Mouse (Mus musculus) forebrain, embryonic 10.5 days (tissue): ENCODE results near the gene Ptgfrn. TPM values are rescaled to one million over a fixed set of nuclear protein-coding genes. Genes with fewer than 3 reads are reported as not detected.

Source experiments
- DNase-seq: peaks from one replicate; pipeline ENCODE4 v3.0.0-alpha.2; 2017; ENCODE audit warnings: low spot score; ENCODE audit errors: extremely low spot score
- H3K27ac ChIP-seq: fragments of 300-500 bp; sonication (generic); 2 replicates; pipeline ENCODE4 v1.5.1; 2016; ENCODE audit warnings: mild to moderate bottlenecking
- H3K27me3 ChIP-seq: fragments of 300-500 bp; sonication (generic); 2 replicates; pipeline ENCODE4 v1.6.1; 2016; ENCODE audit warnings: mild to moderate bottlenecking; ENCODE audit not compliant: poor library complexity, severe bottlenecking
- H3K36me3 ChIP-seq: fragments of 300-500 bp; sonication (generic); replicated peaks from 2 replicates; pipeline ENCODE4 v1.6.1; 2016; ENCODE audit warnings: mild to moderate bottlenecking, moderate library complexity
- H3K4me1 ChIP-seq: fragments of 300-500 bp; sonication (generic); 2 replicates; pipeline ENCODE4 v1.6.1; 2016
- H3K4me3 ChIP-seq: fragments of 300-500 bp; sonication (generic); 2 replicates; pipeline ENCODE4 v1.5.1; 2016; ENCODE audit warnings: mild to moderate bottlenecking, moderate library complexity
- H3K9me3 ChIP-seq: fragments of 300-500 bp; sonication (generic); 2 replicates; pipeline ENCODE4 v1.6.1; 2016; ENCODE audit warnings: mild to moderate bottlenecking, moderate library complexity
- WGBS: fragments of 180-500 bp; shearing (Covaris S2); methylation state at CpG from one replicate; pipeline ENCODE4 v1.1.7; 2016; 5-methylcytosine and 5-hydroxymethylcytosine counted together
- polyA plus RNA-seq: library from polyadenylated mRNA; unstranded; fragments of >200 nt; fragmentation: Nextera tagmentation; extraction: Ambion mirVana; gene quantifications from 2 replicates; pipeline ENCODE4 v1.2.1, GENCODE M21; 2016

Gene Ptgfrn
- polyA plus RNA-seq, 1 experiment from 2014 or later, result 3.3 TPM

DNA sequence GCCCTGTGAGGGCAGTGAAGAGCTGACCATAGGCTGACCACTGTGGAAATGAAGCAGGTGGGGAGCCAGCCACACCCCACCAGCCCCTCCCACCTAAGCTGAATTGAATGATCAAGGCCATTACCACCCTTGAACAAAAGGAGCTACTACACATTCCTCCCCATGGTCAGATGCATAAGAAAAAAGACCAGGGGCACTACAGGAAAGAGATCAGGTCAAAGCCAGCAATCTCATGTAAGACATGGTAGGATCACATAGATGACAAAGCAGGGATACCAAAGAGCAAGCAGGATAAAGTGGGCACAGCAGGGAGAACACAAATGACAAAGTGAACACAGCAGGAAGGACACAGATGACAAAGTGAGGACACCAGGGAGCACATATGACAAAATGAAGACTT, 38.5 kb downstream of the Ptgfrn start:
- peaks cover 69% of the 10 kb centered on the region for H3K4me1 ChIP-seq
- H3K9me3 ChIP-seq, result no peaks in the 10 kb centered on the region
- DNase-seq, result no peak
- H3K27ac ChIP-seq, result peak overlapping the region; percentile 85
- H3K27me3 ChIP-seq, result no peaks in the 10 kb centered on the region
- peaks cover 41% of the 10 kb centered on the region for H3K36me3 ChIP-seq
- H3K4me3 ChIP-seq, result peak overlapping the region; percentile 26

GRCm38 (mm10) chr3:101070796-101071235, 39.3 kb downstream of the Ptgfrn start:
- 22% methylated on average over 6 of the region's 6 CpGs for WGBS
- peak; percentile 58 for DNase-seq
- Histone ChIP-seq H3K4me1 (peaks cover 75% of the 10 kb centered on the region), H3K4me3 (peak overlapping the region; percentile 26), H3K27me3 (no peaks in the 10 kb centered on the region), H3K27ac (peak overlapping the region; percentile 85), H3K9me3 (no peaks in the 10 kb centered on the region), H3K36me3 (peaks cover 36% of the 10 kb centered on the region)

- peak overlapping the region; percentile 26; the same call in 1 of the 2 replicates for H3K4me3 ChIP-seq
- H3K27ac ChIP-seq, result peak overlapping the region; percentile 85
- no peaks in the 10 kb centered on the region for H3K27me3 ChIP-seq
- H3K9me3 ChIP-seq, result no peaks in the 10 kb centered on the region
- H3K4me1 ChIP-seq, result peaks cover 75% of the 10 kb centered on the region
- WGBS, result 39% methylated on average over 10 of the region's 10 CpGs
- peak; percentile 22 for DNase-seq
- H3K36me3 ChIP-seq, result peaks cover 36% of the 10 kb centered on the region
Observed at GRCm38 (mm10) chr3:101070230-101070795, 39.8 kb downstream of the Ptgfrn start.

DNA sequence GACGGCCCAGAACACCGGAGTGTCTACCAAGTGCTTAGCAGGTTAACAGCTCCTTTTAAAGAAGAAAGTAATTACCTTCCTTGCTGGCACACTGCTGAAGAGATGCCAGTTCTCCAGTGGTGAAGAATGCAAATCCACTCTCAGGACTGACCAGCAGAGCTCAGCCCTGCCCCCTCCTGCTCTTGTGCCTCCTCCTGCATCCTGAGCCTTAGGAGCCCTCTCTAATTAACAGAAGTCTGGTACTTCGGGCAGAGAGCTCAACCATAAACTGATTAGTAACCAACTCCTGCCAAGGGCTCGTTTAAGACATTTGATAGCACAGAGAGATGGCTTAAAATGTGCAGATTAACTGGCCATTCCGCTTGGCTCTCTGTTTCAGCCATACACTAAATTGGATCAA, 41.4 kb downstream of the Ptgfrn start:
- 21% methylated on average over 5 of the region's 5 CpGs for WGBS
- peak overlapping the region; percentile 85 for H3K27ac ChIP-seq
- H3K36me3 ChIP-seq, result peaks cover 39% of the 10 kb centered on the region
- H3K27me3 ChIP-seq, result no peaks in the 10 kb centered on the region
- H3K4me1 ChIP-seq, result peaks cover 75% of the 10 kb centered on the region
- no peak overlapping the region for H3K4me3 ChIP-seq
- no peaks in the 10 kb centered on the region for H3K9me3 ChIP-seq
- peak; percentile 22 for DNase-seq

DNA sequence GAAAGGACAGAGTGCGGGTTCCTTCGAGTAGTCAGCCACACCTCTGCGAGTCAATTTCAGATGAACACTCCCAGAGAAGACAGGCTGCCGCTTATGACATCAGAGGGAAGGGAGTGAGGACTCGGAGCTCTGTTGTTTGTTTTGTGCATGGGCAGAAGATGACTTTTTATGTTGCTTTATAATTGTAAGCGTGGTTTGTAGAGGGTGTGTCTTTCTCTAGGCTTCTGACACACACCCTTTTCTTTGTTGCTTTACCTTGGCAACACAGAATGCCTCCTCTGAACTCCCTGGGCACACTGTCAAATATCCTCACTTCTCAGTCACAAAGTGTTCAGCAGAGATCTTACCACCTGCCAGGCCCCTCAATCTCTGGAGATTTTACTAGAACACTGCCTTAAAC, 43.9 kb downstream of the Ptgfrn start:
- Histone ChIP-seq H3K27me3 (no peaks in the 10 kb centered on the region), H3K4me1 (peaks cover 51% of the 10 kb centered on the region), H3K36me3 (peaks cover 45% of the 10 kb centered on the region), H3K9me3 (no peaks in the 10 kb centered on the region), H3K27ac (0 out of 2 replicates have a peak overlapping the region, but pooled peaks have one; percentile 12), H3K4me3 (no peak overlapping the region)
- 91% methylated on average over 6 of the region's 6 CpGs for WGBS
- DNase-seq, result no peak

- Histone ChIP-seq H3K4me3 (no peak overlapping the region), H3K36me3 (peaks cover 83% of the 10 kb centered on the region), H3K4me1 (peaks cover 10% of the 10 kb centered on the region), H3K27me3 (no peaks in the 10 kb centered on the region), H3K27ac (no peak overlapping the region), H3K9me3 (no peaks in the 10 kb centered on the region)
- no peak for DNase-seq
- WGBS, result 90% methylated on average over 7 of the region's 7 CpGs
Observed at GRCm38 (mm10) chr3:101061865-101062585, 48.1 kb downstream of the Ptgfrn start.

DNA sequence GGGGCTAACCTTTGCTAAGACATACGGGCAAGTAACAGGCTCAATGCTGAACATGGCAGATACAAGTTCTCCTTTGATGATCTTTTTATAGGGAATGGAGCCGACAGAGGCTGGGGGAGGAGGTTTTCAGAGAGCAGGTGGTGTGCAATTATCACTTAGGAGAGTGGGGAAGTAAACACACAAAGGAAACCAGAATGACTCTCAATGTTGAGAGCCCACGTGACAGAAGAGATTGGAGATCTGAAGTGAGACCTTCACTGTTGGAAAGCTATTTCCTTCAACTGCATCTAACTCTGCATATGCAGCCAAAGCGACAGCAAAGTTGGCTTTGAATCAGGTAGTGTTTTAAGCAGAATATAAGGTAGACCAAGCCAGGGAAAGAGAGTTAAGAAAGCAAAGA, 50.9 kb downstream of the Ptgfrn start:
- no peak overlapping the region for H3K27ac ChIP-seq
- H3K27me3 ChIP-seq, result no peaks in the 10 kb centered on the region
- DNase-seq, result no peak
- WGBS, result 86% methylated on average over 4 of the region's 4 CpGs
- H3K4me1 ChIP-seq, result no peaks in the 10 kb centered on the region
- no peaks in the 10 kb centered on the region for H3K9me3 ChIP-seq
- H3K36me3 ChIP-seq, result peaks cover 93% of the 10 kb centered on the region
- no peak overlapping the region for H3K4me3 ChIP-seq

GRCm38 (mm10) chr3:101058203-101058602, 51.9 kb downstream of the Ptgfrn start:
- 95% methylated on average over 2 of the region's 2 CpGs for WGBS
- Histone ChIP-seq H3K9me3 (no peaks in the 10 kb centered on the region), H3K4me1 (no peaks in the 10 kb centered on the region), H3K27me3 (no peaks in the 10 kb centered on the region), H3K4me3 (no peak overlapping the region), H3K36me3 (peaks cover 93% of the 10 kb centered on the region), H3K27ac (no peak overlapping the region)
- DNase-seq, result no peak

GRCm38 (mm10) chr3:101055216-101055615, 54.9 kb downstream of the Ptgfrn start:
- DNase-seq, result no peak
- no peaks in the 10 kb centered on the region for H3K27me3 ChIP-seq
- H3K4me1 ChIP-seq, result no peaks in the 10 kb centered on the region
- H3K4me3 ChIP-seq, result no peak overlapping the region
- H3K36me3 ChIP-seq, result peaks cover 79% of the 10 kb centered on the region
- H3K27ac ChIP-seq, result no peak overlapping the region
- no peaks in the 10 kb centered on the region for H3K9me3 ChIP-seq
- WGBS, result 94% methylated on average over 8 of the region's 8 CpGs

DNA sequence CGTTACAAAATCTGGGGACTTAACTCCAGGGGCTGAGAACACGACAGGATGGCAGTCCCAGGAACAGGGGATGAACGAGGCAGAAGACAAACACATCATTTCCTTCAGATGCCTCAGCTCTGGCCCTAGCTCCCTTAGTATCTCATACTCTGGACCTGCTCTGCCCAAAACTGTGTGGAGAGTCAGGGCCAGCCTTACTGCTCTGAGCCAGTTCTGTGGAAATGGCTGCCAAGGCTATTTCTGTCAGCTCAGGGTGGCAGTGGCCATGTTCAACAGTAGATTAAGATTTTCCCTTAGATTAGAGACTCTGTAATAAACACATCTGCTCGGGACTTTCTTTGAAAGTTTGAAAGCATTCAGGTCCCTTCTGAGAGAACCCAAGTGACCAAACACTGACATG, 58.5 kb downstream of the Ptgfrn start:
- 86% methylated on average over 4 of the region's 4 CpGs for WGBS
- no peaks in the 10 kb centered on the region for H3K9me3 ChIP-seq

DNA sequence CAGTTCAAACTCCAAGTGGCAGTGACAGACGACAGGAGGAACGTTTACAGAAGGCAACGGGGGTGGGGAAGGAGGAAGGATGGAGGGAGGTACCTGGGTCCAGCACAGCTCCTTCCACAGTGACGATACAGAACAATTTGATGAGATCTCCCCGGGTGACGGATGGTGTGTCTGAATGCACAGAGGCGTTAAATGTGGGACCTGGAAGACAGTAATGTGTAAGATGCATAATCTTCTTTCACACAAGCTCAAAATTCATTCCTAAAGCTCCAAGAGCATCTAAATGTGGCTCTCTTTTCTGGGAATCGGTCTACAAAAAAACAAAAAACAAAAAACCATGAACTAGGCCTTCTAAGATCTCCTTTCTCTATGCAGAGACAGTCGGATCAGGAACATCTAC, 60.1 kb downstream of the Ptgfrn start:
- Histone ChIP-seq H3K4me3 (no peak overlapping the region), H3K4me1 (peaks cover 14% of the 10 kb centered on the region), H3K27me3 (no peaks in the 10 kb centered on the region), H3K36me3 (peaks cover 69% of the 10 kb centered on the region), H3K27ac (no peak overlapping the region), H3K9me3 (no peaks in the 10 kb centered on the region)
- DNase-seq, result no peak
- 84% methylated on average over 9 of the region's 9 CpGs for WGBS

More for the DNA sequence above, 58.5 kb downstream of the Ptgfrn start:
- Histone ChIP-seq H3K27ac (no peak overlapping the region), H3K36me3 (peaks cover 75% of the 10 kb centered on the region), H3K27me3 (no peaks in the 10 kb centered on the region), H3K4me1 (peaks cover 14% of the 10 kb centered on the region), H3K4me3 (no peak overlapping the region)
- DNase-seq, result no peak

GRCm38 (mm10) chr3:101048781-101049180, 61.3 kb downstream of the Ptgfrn start:
- H3K36me3 ChIP-seq, result peaks cover 69% of the 10 kb centered on the region
- no peak overlapping the region; the same call in 1 of the 2 replicates for H3K27ac ChIP-seq
- no peaks in the 10 kb centered on the region for H3K9me3 ChIP-seq
- H3K4me3 ChIP-seq, result no peak overlapping the region
- no peaks in the 10 kb centered on the region for H3K27me3 ChIP-seq
- no peak for DNase-seq
- peaks cover 14% of the 10 kb centered on the region for H3K4me1 ChIP-seq
- WGBS, result 87% methylated on average over 2 of the region's 2 CpGs

- 90% methylated on average over 15 of the region's 15 CpGs for WGBS
- Histone ChIP-seq H3K9me3 (peaks cover 3% of the 10 kb centered on the region; the same call in 1 of the 2 replicates), H3K4me3 (no peak overlapping the region), H3K4me1 (peaks cover 21% of the 10 kb centered on the region), H3K36me3 (peaks cover 70% of the 10 kb centered on the region), H3K27ac (peak overlapping the region; percentile 17; the same call in 1 of the 2 replicates), H3K27me3 (no peaks in the 10 kb centered on the region)
- DNase-seq, result no peak
Observed at GRCm38 (mm10) chr3:101047586-101048275, 62.3 kb downstream of the Ptgfrn start.
